Mouse (Mus musculus) embryonic facial prominence, embryonic 15.5 days (tissue): Measurements from ENCODE around the gene Tubg1. TPM values are rescaled to one million over a fixed set of nuclear protein-coding genes. Genes with fewer than 3 reads are reported as not detected.

Experiments used
- ATAC-seq: fragments of 200-750 bp; cut with Nextera tagmentation; 2 replicates; pipeline ENCODE4 v1.8.0; 2017; ENCODE audit warnings: low read depth, moderate TSS enrichment; ENCODE audit not compliant: insufficient number of reproducible peaks, low FRiP score, low TSS enrichment
- H3K27ac ChIP-seq: fragments of 300-500 bp; sonication (generic); replicated peaks from 2 replicates; pipeline ENCODE4 v1.5.1; 2015; ENCODE audit warnings: mild to moderate bottlenecking, inconsistent platforms
- H3K27me3 ChIP-seq: fragments of 300-500 bp; sonication (generic); 2 replicates; pipeline ENCODE4 v1.6.1; 2015; ENCODE audit warnings: inconsistent platforms
- H3K36me3 ChIP-seq: fragments of 300-500 bp; sonication (generic); 2 replicates; pipeline ENCODE4 v1.6.1; 2015; ENCODE audit warnings: mild to moderate bottlenecking, inconsistent platforms
- H3K4me1 ChIP-seq: fragments of 300-500 bp; sonication (generic); 2 replicates; pipeline ENCODE4 v1.6.1; 2015; ENCODE audit warnings: inconsistent platforms
- H3K4me2 ChIP-seq: fragments of 300-500 bp; sonication (generic); replicated peaks from 2 replicates; pipeline ENCODE4 v1.6.1; 2015; ENCODE audit warnings: mild to moderate bottlenecking, inconsistent platforms
- H3K4me3 ChIP-seq: fragments of 300-500 bp; sonication (generic); replicated peaks from 2 replicates; pipeline ENCODE4 v1.5.1; 2015; ENCODE audit warnings: mild to moderate bottlenecking, inconsistent platforms
- H3K9ac ChIP-seq: fragments of 300-500 bp; sonication (generic); 2 replicates; pipeline ENCODE4 v1.6.1; 2015; ENCODE audit warnings: inconsistent platforms
- H3K9me3 ChIP-seq: fragments of 300-500 bp; sonication (generic); replicated peaks from 2 replicates; pipeline ENCODE4 v1.6.1; 2016; ENCODE audit warnings: inconsistent platforms
- WGBS: fragments of 180-500 bp; shearing (Covaris S2); methylation state at CpG from one replicate; pipeline ENCODE4 v1.1.7; 2015; 5-methylcytosine and 5-hydroxymethylcytosine counted together
- polyA plus RNA-seq: library from polyadenylated mRNA; unstranded; fragments of >200 nt; fragmentation: Nextera tagmentation; extraction: Ambion mirVana; gene quantifications from 2 replicates; pipeline ENCODE4 v1.2.1, GENCODE M21; 2015

Tubg1 gene
- polyA plus RNA-seq, 1 experiment from 2014 or later = 73.4 TPM

GRCm38 (mm10) chr11:101084246-101084645 lies 35.5 kb upstream of the Tubg1 start:
- ATAC-seq = no peak

GRCm38 (mm10) chr11:101084811-101085210 lies 34.9 kb upstream of the Tubg1 start:
- no peaks in the 10 kb centered on the region for H3K9me3 ChIP-seq
- no peak overlapping the region for H3K4me3 ChIP-seq
- 90% methylated on average over 12 of the region's 12 CpGs for WGBS
- H3K4me2 ChIP-seq = no peak overlapping the region
- H3K4me1 ChIP-seq = peaks cover 49% of the 10 kb centered on the region
- peaks cover 28% of the 10 kb centered on the region for H3K36me3 ChIP-seq
- ATAC-seq = no peak
- peaks cover 14% of the 10 kb centered on the region for H3K27me3 ChIP-seq
- no peak overlapping the region for H3K27ac ChIP-seq
- no peak overlapping the region for H3K9ac ChIP-seq

More at GRCm38 (mm10) chr11:101084246-101084645, 35.5 kb upstream of the Tubg1 start:
- peaks cover 53% of the 10 kb centered on the region for H3K4me1 ChIP-seq
- 0 out of 2 replicates have a peak overlapping the region, but pooled peaks have one; percentile 3 for H3K9ac ChIP-seq
- H3K4me3 ChIP-seq = no peak overlapping the region
- H3K9me3 ChIP-seq = no peaks in the 10 kb centered on the region
- H3K4me2 ChIP-seq = no peak overlapping the region
- H3K36me3 ChIP-seq = peaks cover 22% of the 10 kb centered on the region
- peaks cover 20% of the 10 kb centered on the region for H3K27me3 ChIP-seq
- H3K27ac ChIP-seq = no peak overlapping the region
- 73% methylated on average over 14 of the region's 14 CpGs for WGBS

- Histone ChIP-seq H3K36me3 (peaks cover 37% of the 10 kb centered on the region), H3K27me3 (peaks cover 5% of the 10 kb centered on the region; the same call in 1 of the 2 replicates), H3K4me3 (no peak overlapping the region), H3K4me2 (no peak overlapping the region), H3K9me3 (no peaks in the 10 kb centered on the region), H3K9ac (0 out of 2 replicates have a peak overlapping the region, but pooled peaks have one; percentile 80), H3K4me1 (peaks cover 47% of the 10 kb centered on the region), H3K27ac (no peak overlapping the region)
- no peak for ATAC-seq
- 90% methylated on average over 18 of the region's 18 CpGs for WGBS
These were observed 34.0 kb upstream of the Tubg1 start for GRCm38 (mm10) chr11:101085617-101086322.

GRCm38 (mm10) chr11:101086323-101086674 lies 33.4 kb upstream of the Tubg1 start:
- Histone ChIP-seq H3K27me3 (0 out of 2 replicates have a peak, but pooled peaks cover under 1% of the 10 kb centered on the region), H3K27ac (peak overlapping the region; percentile 87), H3K4me2 (peak overlapping the region; percentile 92), H3K4me3 (peak overlapping the region; percentile 72), H3K9me3 (no peaks in the 10 kb centered on the region), H3K4me1 (peaks cover 46% of the 10 kb centered on the region), H3K9ac (peak overlapping the region; percentile 80), H3K36me3 (peaks cover 42% of the 10 kb centered on the region)
- WGBS = 78% methylated on average over 6 of the region's 6 CpGs
- ATAC-seq = no peak

GRCm38 (mm10) chr11:101086756-101087681 lies 32.7 kb upstream of the Tubg1 start, which contains the start of gene Mlx:
Gene Mlx, plus strand, starts transcription at chr11:101087277.
- WGBS = 1% methylated on average over 52 of the region's 52 CpGs
- Histone ChIP-seq H3K36me3 (peaks cover 49% of the 10 kb centered on the region), H3K9me3 (no peaks in the 10 kb centered on the region), H3K4me1 (peaks cover 39% of the 10 kb centered on the region), H3K4me2 (peak within 1 kb of the TSS; percentile 92), H3K27ac (peak within 1 kb of the TSS; percentile 87), H3K4me3 (peak within 1 kb of the TSS; percentile 72), H3K9ac (peak within 1 kb of the TSS; percentile 80), H3K27me3 (no peaks in the 10 kb centered on the region)
- peak; percentile 82 for ATAC-seq

- peak overlapping the region; percentile 72 for H3K4me3 ChIP-seq
- peaks cover 55% of the 10 kb centered on the region for H3K36me3 ChIP-seq
- H3K4me1 ChIP-seq = peaks cover 39% of the 10 kb centered on the region
- no peaks in the 10 kb centered on the region for H3K9me3 ChIP-seq
- peak overlapping the region; percentile 87 for H3K27ac ChIP-seq
- H3K9ac ChIP-seq = peak overlapping the region; percentile 80
- 6% methylated on average over 8 of the region's 8 CpGs for WGBS
- H3K27me3 ChIP-seq = no peaks in the 10 kb centered on the region
- H3K4me2 ChIP-seq = peak overlapping the region; percentile 92
- ATAC-seq = no peak
These were observed 32.1 kb upstream of the Tubg1 start for GRCm38 (mm10) chr11:101087682-101088055.

- peaks cover 39% of the 10 kb centered on the region for H3K4me1 ChIP-seq
- no peaks in the 10 kb centered on the region for H3K27me3 ChIP-seq
- H3K4me2 ChIP-seq = no peak overlapping the region
- H3K36me3 ChIP-seq = peaks cover 62% of the 10 kb centered on the region
- no peak overlapping the region for H3K9ac ChIP-seq
- H3K27ac ChIP-seq = no peak overlapping the region
- ATAC-seq = no peak
- no peaks in the 10 kb centered on the region for H3K9me3 ChIP-seq
- WGBS = 86% methylated on average over 1 of the region's 1 CpGs
- H3K4me3 ChIP-seq = no peak overlapping the region
These were observed 29.8 kb upstream of the Tubg1 start for GRCm38 (mm10) chr11:101089931-101090330.

- Histone ChIP-seq H3K4me2 (peak overlapping the region; percentile 87), H3K27me3 (no peaks in the 10 kb centered on the region), H3K4me3 (peak overlapping the region; percentile 94), H3K36me3 (peaks cover 73% of the 10 kb centered on the region), H3K4me1 (peaks cover 19% of the 10 kb centered on the region), H3K9ac (peak overlapping the region; percentile 65), H3K9me3 (no peaks in the 10 kb centered on the region), H3K27ac (peak overlapping the region; percentile 95; the same call in 1 of the 2 replicates)
- peak; percentile 34; the same call in 1 of the 2 replicates for ATAC-seq
- WGBS = 1% methylated on average over 18 of the region's 18 CpGs
These were observed 24.8 kb upstream of the Tubg1 start for GRCm38 (mm10) chr11:101094930-101095313.

GRCm38 (mm10) chr11:101095314-101096024 lies 24.3 kb upstream of the Tubg1 start, which contains the start of gene Psmc3ip:
Gene Psmc3ip, minus strand, starts transcription at chr11:101095436.
- Histone ChIP-seq H3K36me3 (peaks cover 73% of the 10 kb centered on the region), H3K9ac (peak within 1 kb of the TSS; percentile 65), H3K27me3 (no peaks in the 10 kb centered on the region), H3K4me3 (peak within 1 kb of the TSS; percentile 94), H3K4me1 (peaks cover 19% of the 10 kb centered on the region), H3K4me2 (peak within 1 kb of the TSS; percentile 87), H3K27ac (peak within 1 kb of the TSS; percentile 95), H3K9me3 (no peaks in the 10 kb centered on the region)
- peak; percentile 90 for ATAC-seq
- WGBS = under 1% methylated on average over 43 of the region's 43 CpGs

GRCm38 (mm10) chr11:101098231-101098630 lies 21.5 kb upstream of the Tubg1 start:
- Histone ChIP-seq H3K9ac (no peak overlapping the region), H3K9me3 (no peaks in the 10 kb centered on the region), H3K4me3 (no peak overlapping the region), H3K36me3 (peaks cover 68% of the 10 kb centered on the region), H3K27me3 (no peaks in the 10 kb centered on the region), H3K27ac (no peak overlapping the region), H3K4me2 (no peak overlapping the region), H3K4me1 (peaks cover 19% of the 10 kb centered on the region)
- 89% methylated on average over 8 of the region's 8 CpGs for WGBS
- ATAC-seq = no peak
